Mouse (Mus musculus) embryonic stem cell, embryonic (primary cell): ENCODE data around the gene Gm17949.

ENCODE experiments used
- CTCF ChIA-PET, 4 experiments: fragments of 300-600 bp in 2 of 4; fragments of 350-600 bp in 2 of 4; sonication (Branson Sonifier 250); formaldehyde crosslinking; loops; one replicate each; lab custom pipeline; 2022; ENCODE audit warnings: inconsistent platforms in 2 of 4; lab: Charles Lee
- POLR2A ChIA-PET, 4 experiments: fragments of 300-600 bp in 2 of 4; fragments of 350-600 bp in 2 of 4; sonication (Branson Sonifier 250); formaldehyde crosslinking; loops; one replicate each; lab custom pipeline; 2022; ENCODE audit warnings: antibody characterized with exemption in 4 of 4, inconsistent platforms in 1 of 4; lab: Charles Lee

The Gm17949 gene

GRCm38 (mm10) chr17:57051679-57052078 is 40.4 kb downstream of the Gm17949 start:
- POLR2A ChIA-PET: interaction anchor here in 3 of 4 experiments (0.6 to 6.9 kb wide), 17 partner anchors 8 to 353 kb away, joined by 3 to 42 read pairs (median 4); partner anchors contain the start of genes Khsrp (in 2 of the 3), Slc25a23 (in 2 of the 3) and Dus3l (in 1 of the 3)
- CTCF ChIA-PET: interaction anchor here (0.5 to 3.6 kb wide), 28 partner anchors 9 to 1075 kb away, joined by 3 to 15 read pairs (median 3); partner anchors contain the start of genes Alkbh7 (in 3 of the 4), Khsrp (in 2 of the 4), Slc25a23 (in 1 of the 4) and Slc25a41 (in 1 of the 4)

GRCm38 (mm10) chr17:57056246-57056645 is 45.0 kb downstream of the Gm17949 start:
- ChIA-PET CTCF (interaction anchor here in 1 of 4 experiments (0.8 to 1.3 kb wide), 2 partner anchors 40 to 94 kb away, joined by 4 to 6 read pairs; no protein-coding TSS in a partner anchor), POLR2A (interaction anchor here in 2 of 4 experiments (0.7 to 1.3 kb wide), 4 partner anchors 15 to 143 kb away, joined by 3 to 6 read pairs (median 4); partner anchors contain the start of gene Khsrp (in 1 of the 2))

- CTCF ChIA-PET: interaction anchor here in 2 of 4 experiments (1.2 to 2.2 kb wide), 4 partner anchors 20 to 108 kb away, joined by 3 to 12 read pairs (median 6); no protein-coding TSS in a partner anchor
- POLR2A ChIA-PET: interaction anchor here (0.6 to 5.9 kb wide), 16 partner anchors 7 to 754 kb away, joined by 3 to 78 read pairs (median 6); partner anchors contain the start of genes Khsrp (in 3 of the 4), Clpp (in 2 of the 4), Gm17949 (in 1 of the 4) and Gtf2f1 (in 1 of the 4)
These were observed 47.7 kb downstream of the Gm17949 start, which contains the start of gene Crb3 for GRCm38 (mm10) chr17:57058891-57059485. Gene Crb3, plus strand, starts transcription at chr17:57059105.

- POLR2A ChIA-PET: interaction anchor here (0.6 to 5.9 kb wide), 40 partner anchors 8 to 1006 kb away, joined by 3 to 78 read pairs (median 6); partner anchors contain the start of genes Khsrp (in 3 of the 4), Alkbh7 (in 2 of the 4), Clpp (in 2 of the 4) and Gm17949 (in 2 of the 4)
- CTCF ChIA-PET: interaction anchor here in 3 of 4 experiments (0.6 to 2.2 kb wide), 18 partner anchors 8 to 433 kb away, joined by 3 to 15 read pairs (median 7); partner anchors contain the start of genes Khsrp (in 1 of the 3) and Lonp1 (in 1 of the 3)
These were observed 48.3 kb downstream of the Gm17949 start, which contains the start of gene Slc25a23 for GRCm38 (mm10) chr17:57059486-57059977. Gene Slc25a23, minus strand, starts transcription at chr17:57059863.

GRCm38 (mm10) chr17:57060231-57060801 is 49.0 kb downstream of the Gm17949 start:
- CTCF ChIA-PET: interaction anchor here (0.6 to 2.2 kb wide), 41 partner anchors 9 to 736 kb away, joined by 3 to 15 read pairs (median 5); partner anchors contain the start of genes Alkbh7 (in 2 of the 4), Gpr108 (in 1 of the 4), Khsrp (in 1 of the 4) and Lonp1 (in 1 of the 4)
- POLR2A ChIA-PET: interaction anchor here (0.6 to 5.9 kb wide), 55 partner anchors 9 to 1007 kb away, joined by 3 to 78 read pairs (median 6); partner anchors contain the start of genes Gm17949 (in 3 of the 4), Gtf2f1 (in 3 of the 4), Khsrp (in 3 of the 4) and Alkbh7 (in 2 of the 4)

GRCm38 (mm10) chr17:57061069-57061468 is 49.8 kb downstream of the Gm17949 start:
- CTCF ChIA-PET: interaction anchor here (0.6 to 2.2 kb wide), 37 partner anchors 9 to 737 kb away, joined by 3 to 15 read pairs (median 5); partner anchors contain the start of genes Alkbh7 (in 2 of the 4), Gpr108 (in 1 of the 4) and Khsrp (in 1 of the 4)

GRCm38 (mm10) chr17:57062011-57062521 is 50.8 kb downstream of the Gm17949 start:
- ChIA-PET POLR2A (interaction anchor here in 2 of 4 experiments (1.2 to 5.9 kb wide), 8 partner anchors 8 to 297 kb away, joined by 3 to 78 read pairs (median 10); partner anchors contain the start of genes Khsrp (in 2 of the 2), Dus3l (in 1 of the 2), Gm17949 (in 1 of the 2) and Gtf2f1 (in 1 of the 2)), CTCF (interaction anchor here in 3 of 4 experiments (0.6 to 1.7 kb wide), 3 partner anchors 12 to 284 kb away, joined by 3 to 7 read pairs (median 5); no protein-coding TSS in a partner anchor)

More at GRCm38 (mm10) chr17:57061069-57061468, 49.8 kb downstream of the Gm17949 start:
- POLR2A ChIA-PET: interaction anchor here (0.6 to 5.9 kb wide), 47 partner anchors 9 to 449 kb away, joined by 3 to 78 read pairs (median 6); partner anchors contain the start of genes Gm17949 (in 3 of the 4), Gtf2f1 (in 3 of the 4), Khsrp (in 3 of the 4) and Alkbh7 (in 2 of the 4)

- POLR2A ChIA-PET: interaction anchor here in 2 of 4 experiments (0.7 to 5.9 kb wide), 8 partner anchors 9 to 273 kb away, joined by 3 to 78 read pairs (median 6); partner anchors contain the start of gene Khsrp (in 2 of the 2)
These were observed 51.3 kb downstream of the Gm17949 start for GRCm38 (mm10) chr17:57062548-57062947.

GRCm38 (mm10) chr17:57063031-57063430 is 51.8 kb downstream of the Gm17949 start:
- CTCF ChIA-PET: interaction anchor here in 2 of 4 experiments (0.6 to 0.9 kb wide), 3 partner anchors 33 to 285 kb away, joined by 3 to 11 read pairs (median 3); no protein-coding TSS in a partner anchor
- POLR2A ChIA-PET: interaction anchor here in 2 of 4 experiments (0.5 to 5.9 kb wide), 9 partner anchors 8 to 346 kb away, joined by 3 to 78 read pairs (median 5); partner anchors contain the start of gene Khsrp (in 2 of the 2)

More at GRCm38 (mm10) chr17:57062548-57062947, 51.3 kb downstream of the Gm17949 start:
- CTCF ChIA-PET: interaction anchor here in 3 of 4 experiments (0.6 to 0.9 kb wide), 3 partner anchors 33 to 285 kb away, joined by 3 to 5 read pairs (median 3); no protein-coding TSS in a partner anchor

GRCm38 (mm10) chr17:57066908-57067307 is 55.6 kb downstream of the Gm17949 start:
- ChIA-PET CTCF (interaction anchor here in 1 of 4 experiments (0.6 kb wide), 1 partner anchor 13 kb away, joined by 3 read pairs; no protein-coding TSS in a partner anchor), POLR2A (interaction anchor here in 1 of 4 experiments (0.6 to 1.1 kb wide), 3 partner anchors 35 to 1026 kb away, joined by 3 to 4 read pairs (median 3); partner anchors contain the start of gene Khsrp)

GRCm38 (mm10) chr17:57070272-57070671 is 59.0 kb downstream of the Gm17949 start:
- CTCF ChIA-PET: interaction anchor here in 3 of 4 experiments (0.7 to 2.4 kb wide), 8 partner anchors 10 to 313 kb away, joined by 3 to 12 read pairs (median 6); partner anchors contain the start of genes Slc25a23 (in 2 of the 3) and Nrtn (in 1 of the 3)
- POLR2A ChIA-PET: interaction anchor here (0.6 to 2.4 kb wide), 24 partner anchors 9 to 353 kb away, joined by 3 to 22 read pairs (median 4); partner anchors contain the start of genes Gm17949 (in 2 of the 4), Gtf2f1 (in 2 of the 4), Khsrp (in 2 of the 4) and Slc25a23 (in 2 of the 4)

- ChIA-PET POLR2A (interaction anchor here (0.5 to 2.4 kb wide), 29 partner anchors 8 to 931 kb away, joined by 3 to 22 read pairs (median 4); partner anchors contain the start of genes Khsrp (in 3 of the 4), Gm17949 (in 2 of the 4), Gtf2f1 (in 2 of the 4) and Slc25a23 (in 2 of the 4)), CTCF (interaction anchor here (0.6 to 2.4 kb wide), 11 partner anchors 10 to 313 kb away, joined by 3 to 12 read pairs (median 6); partner anchors contain the start of genes Slc25a23 (in 2 of the 4), Dus3l (in 1 of the 4) and Nrtn (in 1 of the 4))
These were observed 59.4 kb downstream of the Gm17949 start for GRCm38 (mm10) chr17:57070699-57071098.
